Mouse (Mus musculus) lung, postnatal 0 days (tissue): ENCODE results near the gene Urgcp. TPM values are rescaled to one million over a fixed set of nuclear protein-coding genes. Genes with fewer than 3 reads are reported as not detected.

Experiments
- ATAC-seq: fragments of 200-750 bp; cut with Nextera tagmentation; 2 replicates; pipeline ENCODE4 v1.8.0; 2017; ENCODE audit warnings: moderate library complexity
- DNase-seq: peaks from one replicate; pipeline ENCODE4 v3.0.0-alpha.2; 2016; ENCODE audit warnings: low spot score
- H3K27ac ChIP-seq: fragments of 300-500 bp; sonication (generic); 2 replicates; pipeline ENCODE4 v1.5.1; 2014; ENCODE audit warnings: antibody characterized with exemption, mild to moderate bottlenecking, low read length, mixed read lengths
- H3K27me3 ChIP-seq: fragments of 300-500 bp; sonication (generic); replicated peaks from 2 replicates; pipeline ENCODE4 v1.6.1; 2014; ENCODE audit warnings: low read length, mixed read lengths; ENCODE audit not compliant: insufficient read depth
- H3K36me3 ChIP-seq: fragments of 300-500 bp; sonication (generic); 2 replicates; pipeline ENCODE4 v1.6.1; 2014; ENCODE audit warnings: low read length, mixed read lengths; ENCODE audit not compliant: insufficient read depth
- H3K4me1 ChIP-seq: fragments of 300-500 bp; sonication (generic); 2 replicates; pipeline ENCODE4 v1.6.1; 2014; ENCODE audit warnings: antibody characterized with exemption, low read depth, low read length, mixed read lengths; ENCODE audit not compliant: insufficient read depth
- H3K4me2 ChIP-seq: fragments of 300-500 bp; sonication (generic); replicated peaks from 2 replicates; pipeline ENCODE4 v1.6.1; 2014; ENCODE audit warnings: low read depth, mild to moderate bottlenecking, low read length, moderate library complexity, mixed read lengths
- H3K4me3 ChIP-seq: fragments of 300-500 bp; sonication (generic); 2 replicates; pipeline ENCODE4 v1.5.1; 2014; ENCODE audit warnings: low read depth, low read length
- H3K9ac ChIP-seq: fragments of 300-500 bp; sonication (generic); replicated peaks from 2 replicates; pipeline ENCODE4 v1.6.1; 2014; ENCODE audit warnings: low read depth, mild to moderate bottlenecking
- H3K9me3 ChIP-seq: fragments of 300-500 bp; sonication (generic); 2 replicates; pipeline ENCODE4 v1.6.1; 2016; ENCODE audit warnings: low read length, mixed read lengths
- CTCF ChIP-seq: IDR thresholded peaks from 2 replicates; pipeline ENCODE4 v1.5.1; 2016; ENCODE audit warnings: antibody characterized with exemption, mild to moderate bottlenecking
- EP300 ChIP-seq: IDR thresholded peaks from 2 replicates; pipeline ENCODE4 v1.6.1; 2016; ENCODE audit warnings: antibody characterized with exemption, mild to moderate bottlenecking, control low read depth
- WGBS: fragments of 180-500 bp; shearing (Covaris S2); extraction: QIAGEN DNeasy Blood & Tissue Kit; methylation state at CpG from one replicate; pipeline ENCODE4 v1.1.7; 2014; 5-methylcytosine and 5-hydroxymethylcytosine counted together
- polyA plus RNA-seq: library from polyadenylated mRNA; unstranded; fragments of >200 nt; fragmentation: Nextera tagmentation; extraction: Ambion mirVana; gene quantifications from 2 replicates; pipeline ENCODE4 v1.2.1, GENCODE M21; 2015

Urgcp gene
- polyA plus RNA-seq, 1 experiment from 2014 or later = 18.3 TPM

- WGBS = 89% methylated on average over 9 of the region's 9 CpGs
- H3K27ac ChIP-seq = no peak overlapping the region
- no peak overlapping the region for H3K4me3 ChIP-seq
- H3K4me1 ChIP-seq = no peaks in the 10 kb centered on the region
- no peaks in the 10 kb centered on the region for H3K36me3 ChIP-seq
- no peak for TF ChIP-seq EP300
- no peak for TF ChIP-seq CTCF
- no peak overlapping the region for H3K4me2 ChIP-seq
- no peak for ATAC-seq
- no peaks in the 10 kb centered on the region for H3K9me3 ChIP-seq
- no peak for DNase-seq
- no peaks in the 10 kb centered on the region for H3K27me3 ChIP-seq
- no peak overlapping the region for H3K9ac ChIP-seq
Observed at GRCm38 (mm10) chr11:5729582-5729981, 32.6 kb downstream of the Urgcp start.

GRCm38 (mm10) chr11:5718611-5719354, 43.4 kb downstream of the Urgcp start:
- no peak for DNase-seq
- peak; percentile 47; the same call in 1 of the 2 replicates for ATAC-seq
- TF ChIP-seq CTCF (no peak), EP300 (no peak)
- Histone ChIP-seq H3K4me1 (no peaks in the 10 kb centered on the region), H3K27me3 (no peaks in the 10 kb centered on the region), H3K4me3 (no peak overlapping the region), H3K9me3 (no peaks in the 10 kb centered on the region), H3K27ac (no peak overlapping the region), H3K9ac (no peak overlapping the region), H3K4me2 (no peak overlapping the region), H3K36me3 (peaks cover 28% of the 10 kb centered on the region)
- 89% methylated on average over 12 of the region's 12 CpGs for WGBS

GRCm38 (mm10) chr11:5716938-5717705, 45.1 kb downstream of the Urgcp start:
- Histone ChIP-seq H3K27ac (no peak overlapping the region), H3K4me2 (no peak overlapping the region), H3K36me3 (peaks cover 28% of the 10 kb centered on the region), H3K4me3 (no peak overlapping the region), H3K9me3 (no peaks in the 10 kb centered on the region), H3K4me1 (no peaks in the 10 kb centered on the region), H3K9ac (no peak overlapping the region), H3K27me3 (no peaks in the 10 kb centered on the region)
- 87% methylated on average over 34 of the region's 34 CpGs for WGBS
- peak; percentile 29 for DNase-seq
- peak; percentile 32 for ATAC-seq
- TF ChIP-seq EP300 (no peak), CTCF (no peak)

GRCm38 (mm10) chr11:5716246-5716645, 45.9 kb downstream of the Urgcp start:
- Histone ChIP-seq H3K4me2 (no peak overlapping the region), H3K27me3 (no peaks in the 10 kb centered on the region), H3K9ac (no peak overlapping the region), H3K4me1 (no peaks in the 10 kb centered on the region), H3K9me3 (no peaks in the 10 kb centered on the region), H3K4me3 (no peak overlapping the region), H3K27ac (no peak overlapping the region), H3K36me3 (peaks cover 22% of the 10 kb centered on the region)
- no peak for DNase-seq
- 82% methylated on average over 11 of the region's 11 CpGs for WGBS
- no peak for ATAC-seq
- TF ChIP-seq CTCF = no peak
- no peak for TF ChIP-seq EP300

- no peak for ATAC-seq
- H3K4me3 ChIP-seq = no peak within 1 kb of the TSS
- H3K27ac ChIP-seq = no peak within 1 kb of the TSS
- H3K4me1 ChIP-seq = no peaks in the 10 kb centered on the region
- no peak within 1 kb of the TSS for H3K4me2 ChIP-seq
- TF ChIP-seq EP300 (no peak), CTCF (no peak)
- H3K9me3 ChIP-seq = no peaks in the 10 kb centered on the region
- 84% methylated on average over 14 of the region's 14 CpGs for WGBS
- no peak for DNase-seq
- H3K9ac ChIP-seq = no peak within 1 kb of the TSS
- H3K36me3 ChIP-seq = peaks cover 21% of the 10 kb centered on the region
- no peaks in the 10 kb centered on the region for H3K27me3 ChIP-seq
Observed at GRCm38 (mm10) chr11:5715630-5716105, 46.5 kb downstream of the Urgcp start, which contains the start of gene Mrps24. TSS of gene Mrps24 (minus strand) at chr11:5715680.

- ATAC-seq (no peak), DNase-seq (no peak)
- no peak for TF ChIP-seq EP300
- no peak for TF ChIP-seq CTCF
- WGBS = 82% methylated on average over 9 of the region's 9 CpGs
- Histone ChIP-seq H3K4me3 (no peak overlapping the region), H3K9me3 (no peaks in the 10 kb centered on the region), H3K4me1 (no peaks in the 10 kb centered on the region), H3K9ac (no peak overlapping the region), H3K36me3 (peaks cover 21% of the 10 kb centered on the region), H3K27ac (no peak overlapping the region), H3K27me3 (no peaks in the 10 kb centered on the region), H3K4me2 (no peak overlapping the region)
Observed at GRCm38 (mm10) chr11:5715179-5715578, 47.0 kb downstream of the Urgcp start.
